Mouse (Mus musculus): ENCODE measurements around the gene Tyw1. TPM values are rescaled to one million over a fixed set of nuclear protein-coding genes. Genes with fewer than 3 reads are reported as not detected.

The Tyw1 gene
- polyA plus RNA-seq, 1 experiment from 2014 or later: 35.0 TPM

DNA sequence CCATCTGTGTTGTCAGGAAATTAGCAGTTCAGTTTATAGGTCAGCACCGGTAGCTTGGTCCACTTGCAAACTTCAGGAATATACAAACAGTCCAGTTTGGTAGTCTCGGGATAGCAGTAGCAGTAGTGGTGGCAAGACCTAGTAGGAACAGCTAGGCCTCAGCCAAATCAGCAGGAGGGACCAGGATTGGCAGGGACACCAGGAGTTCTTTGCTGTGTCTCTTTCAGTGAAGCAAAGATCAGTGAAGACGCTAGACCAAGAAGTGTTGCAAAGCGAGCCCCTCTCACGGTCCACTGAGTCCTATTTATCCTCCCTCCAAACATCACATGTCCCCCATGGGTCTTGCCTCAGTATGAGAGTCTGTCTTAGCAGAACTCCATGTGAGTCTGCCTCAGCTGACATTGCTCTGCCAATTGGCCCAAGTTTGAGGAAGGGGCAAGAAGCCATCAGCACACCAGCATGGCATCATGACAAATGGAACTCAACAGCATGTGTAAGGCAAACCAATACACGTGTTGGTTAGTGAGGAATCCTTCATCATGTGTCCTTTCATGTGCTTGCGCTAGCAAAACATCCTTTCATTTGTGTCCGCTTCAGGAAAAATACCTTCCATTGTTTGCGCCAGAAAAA, 43.5 kb downstream of the Tyw1 start:
- peaks cover 95% of the 10 kb centered on the region for H3K36me3 ChIP-seq
- H3K4me1 ChIP-seq: no peaks in the 10 kb centered on the region
- H3K27me3 ChIP-seq (ENCODE audit: low read depth, poor library complexity, severe bottlenecking): no peaks in the 10 kb centered on the region
- H3K9me3 ChIP-seq (replicated peaks): no peaks in the 10 kb centered on the region
- WGBS: 91% methylated on average over 9 of the region's 9 CpGs
- no peak for DNase-seq (ENCODE audit: low spot score)
- no peak overlapping the region for H3K27ac ChIP-seq (replicated peaks)
- no peak overlapping the region for H3K4me3 ChIP-seq

DNA sequence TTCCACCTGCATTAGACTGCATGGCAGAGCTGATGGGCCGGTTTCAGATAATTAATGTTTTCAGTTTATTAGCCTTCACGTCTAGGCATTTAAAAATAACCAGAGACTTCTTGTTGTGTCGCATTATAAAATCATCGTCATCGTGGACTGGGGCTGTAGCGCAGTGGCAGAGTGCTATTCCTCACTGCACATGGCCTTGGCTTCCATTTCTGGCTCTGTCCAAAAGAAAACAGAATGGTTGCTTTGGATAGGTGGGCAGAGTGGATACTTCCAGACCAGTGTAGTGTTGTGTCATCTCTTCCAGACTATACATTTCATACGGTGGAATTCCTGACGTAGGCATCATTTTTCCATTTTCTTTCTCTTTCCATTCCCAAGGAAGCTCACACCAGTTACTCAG, 44.1 kb downstream of the Tyw1 start:
- Histone ChIP-seq H3K36me3 (peaks cover 95% of the 10 kb centered on the region), H3K27me3 (ENCODE audit: low read depth, poor library complexity, severe bottlenecking) (no peaks in the 10 kb centered on the region), H3K27ac (replicated peaks) (no peak overlapping the region), H3K4me3 (no peak overlapping the region), H3K9me3 (replicated peaks) (no peaks in the 10 kb centered on the region), H3K4me1 (no peaks in the 10 kb centered on the region)
- DNase-seq (ENCODE audit: low spot score): no peak
- 96% methylated on average over 8 of the region's 8 CpGs for WGBS

- Histone ChIP-seq H3K9me3 (replicated peaks) (no peaks in the 10 kb centered on the region), H3K27ac (replicated peaks) (no peak overlapping the region), H3K36me3 (peaks cover 90% of the 10 kb centered on the region)
Measured at GRCm38 (mm10) chr5:130303611-130304010, 48.2 kb downstream of the Tyw1 start.

DNA sequence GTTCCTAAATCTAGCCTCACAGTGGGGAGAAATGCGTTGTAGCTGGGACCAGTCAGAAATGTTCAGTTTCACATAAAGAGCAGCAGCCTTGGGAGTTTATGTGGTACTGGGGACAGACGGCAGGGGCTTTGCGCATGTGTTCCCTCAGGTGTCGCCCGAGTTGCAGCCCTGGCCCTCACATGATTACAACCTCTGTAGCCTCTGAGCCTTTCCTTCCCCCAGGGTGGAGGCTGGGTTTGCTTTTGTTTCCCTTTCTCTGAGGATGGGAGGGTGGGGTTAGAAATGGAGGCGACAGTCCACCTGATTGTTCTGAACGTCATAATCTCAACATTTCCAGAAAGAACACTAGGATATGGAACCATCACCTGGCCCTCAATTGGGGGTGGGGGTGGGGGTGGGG, 52.5 kb downstream of the Tyw1 start:
- no peak overlapping the region for H3K27ac ChIP-seq (replicated peaks)
- 90% methylated on average over 7 of the region's 7 CpGs for WGBS
- no peak for DNase-seq (ENCODE audit: low spot score)

More at GRCm38 (mm10) chr5:130303611-130304010, 48.2 kb downstream of the Tyw1 start:
- no peak for DNase-seq (ENCODE audit: low spot score)
- 96% methylated on average over 6 of the region's 6 CpGs for WGBS
- Histone ChIP-seq H3K4me3 (no peak overlapping the region), H3K4me1 (no peaks in the 10 kb centered on the region), H3K27me3 (ENCODE audit: low read depth, poor library complexity, severe bottlenecking) (no peaks in the 10 kb centered on the region)

GRCm38 (mm10) chr5:130310077-130310476, 54.7 kb downstream of the Tyw1 start:
- WGBS: 96% methylated on average over 4 of the region's 4 CpGs
- H3K36me3 ChIP-seq: peaks cover 60% of the 10 kb centered on the region

More for the DNA sequence above, 52.5 kb downstream of the Tyw1 start:
- Histone ChIP-seq H3K4me3 (no peak overlapping the region), H3K36me3 (peaks cover 80% of the 10 kb centered on the region), H3K27me3 (ENCODE audit: low read depth, poor library complexity, severe bottlenecking) (no peaks in the 10 kb centered on the region), H3K4me1 (no peaks in the 10 kb centered on the region), H3K9me3 (replicated peaks) (no peaks in the 10 kb centered on the region; the same call in 1 of the 2 replicates)

DNA sequence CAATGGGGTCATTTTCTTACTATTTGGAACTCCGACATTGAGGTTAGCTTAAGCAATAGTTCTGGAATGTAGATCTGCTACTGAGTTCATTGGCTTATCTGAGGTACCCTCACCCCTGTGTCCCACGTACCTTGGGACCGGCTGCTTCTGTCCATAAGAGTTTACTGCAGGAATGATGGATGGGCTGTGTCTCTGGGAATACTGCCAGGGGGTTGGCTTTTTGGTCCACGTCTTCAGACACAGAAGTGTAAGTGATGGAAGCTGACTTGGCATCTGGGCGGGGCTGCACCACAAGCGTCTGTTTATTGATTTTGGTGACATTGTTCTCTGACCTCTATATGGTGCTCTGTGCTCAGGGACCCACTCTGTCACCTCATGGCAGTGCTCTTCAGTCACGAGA, 55.4 kb downstream of the Tyw1 start:
- Histone ChIP-seq H3K36me3 (peaks cover 55% of the 10 kb centered on the region), H3K4me1 (no peaks in the 10 kb centered on the region), H3K9me3 (replicated peaks) (no peaks in the 10 kb centered on the region; the same call in 1 of the 2 replicates), H3K27me3 (ENCODE audit: low read depth, poor library complexity, severe bottlenecking) (no peaks in the 10 kb centered on the region), H3K4me3 (no peak overlapping the region), H3K27ac (replicated peaks) (no peak overlapping the region)
- DNase-seq (ENCODE audit: low spot score): no peak
- 90% methylated on average over 7 of the region's 7 CpGs for WGBS

More at GRCm38 (mm10) chr5:130310077-130310476, 54.7 kb downstream of the Tyw1 start:
- Histone ChIP-seq H3K27me3 (ENCODE audit: low read depth, poor library complexity, severe bottlenecking) (no peaks in the 10 kb centered on the region), H3K27ac (replicated peaks) (no peak overlapping the region), H3K4me1 (no peaks in the 10 kb centered on the region), H3K4me3 (no peak overlapping the region), H3K9me3 (replicated peaks) (no peaks in the 10 kb centered on the region; the same call in 1 of the 2 replicates)
- DNase-seq (ENCODE audit: low spot score): no peak

DNA sequence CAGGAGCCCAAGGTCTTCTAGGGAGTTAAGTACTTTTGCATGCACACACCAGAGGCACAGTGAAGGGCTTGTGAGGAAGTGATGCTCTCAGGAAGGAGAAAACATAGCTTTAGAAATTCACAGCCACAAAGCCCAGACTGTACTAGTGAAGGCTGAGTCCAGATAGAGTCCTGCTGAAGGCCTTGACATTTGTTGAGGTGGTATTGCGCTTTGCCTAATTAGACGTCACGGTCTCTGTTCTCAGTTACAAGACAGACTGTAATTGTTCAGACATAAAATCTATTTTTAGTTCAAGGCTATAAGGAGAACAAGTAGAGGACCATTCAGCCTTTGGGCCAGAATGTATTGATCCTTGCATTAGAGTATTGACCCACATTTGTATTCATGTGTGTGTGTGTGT, 58.1 kb downstream of the Tyw1 start:
- Histone ChIP-seq H3K27me3 (ENCODE audit: low read depth, poor library complexity, severe bottlenecking) (no peaks in the 10 kb centered on the region), H3K27ac (replicated peaks) (no peak overlapping the region), H3K36me3 (peaks cover 60% of the 10 kb centered on the region), H3K4me3 (no peak overlapping the region), H3K9me3 (replicated peaks) (no peaks in the 10 kb centered on the region; the same call in 1 of the 2 replicates), H3K4me1 (no peaks in the 10 kb centered on the region)
- DNase-seq (ENCODE audit: low spot score): no peak
- WGBS: 93% methylated on average over 3 of the region's 3 CpGs

GRCm38 (mm10) chr5:130314926-130315325, 59.5 kb downstream of the Tyw1 start:
- 99% methylated on average over 3 of the region's 3 CpGs for WGBS
- Histone ChIP-seq H3K27me3 (ENCODE audit: low read depth, poor library complexity, severe bottlenecking) (no peaks in the 10 kb centered on the region), H3K36me3 (peaks cover 53% of the 10 kb centered on the region), H3K27ac (replicated peaks) (no peak overlapping the region), H3K4me1 (no peaks in the 10 kb centered on the region), H3K9me3 (replicated peaks) (no peaks in the 10 kb centered on the region; the same call in 1 of the 2 replicates), H3K4me3 (no peak overlapping the region)
- DNase-seq (ENCODE audit: low spot score): no peak

GRCm38 (mm10) chr5:130316321-130316720, 60.9 kb downstream of the Tyw1 start:
- H3K4me3 ChIP-seq: no peak overlapping the region
- no peaks in the 10 kb centered on the region for H3K27me3 ChIP-seq (ENCODE audit: low read depth, poor library complexity, severe bottlenecking)
- WGBS: 90% methylated on average over 9 of the region's 9 CpGs
- H3K9me3 ChIP-seq (replicated peaks): no peaks in the 10 kb centered on the region
- no peak for DNase-seq (ENCODE audit: low spot score)
- peaks cover 39% of the 10 kb centered on the region for H3K36me3 ChIP-seq
- no peaks in the 10 kb centered on the region for H3K4me1 ChIP-seq
- H3K27ac ChIP-seq (replicated peaks): no peak overlapping the region

GRCm38 (mm10) chr5:130319783-130320182, 64.4 kb downstream of the Tyw1 start:
- Histone ChIP-seq H3K4me1 (no peaks in the 10 kb centered on the region), H3K27ac (replicated peaks) (no peak overlapping the region), H3K36me3 (peaks cover 36% of the 10 kb centered on the region), H3K9me3 (replicated peaks) (peaks cover 5% of the 10 kb centered on the region), H3K27me3 (ENCODE audit: low read depth, poor library complexity, severe bottlenecking) (no peaks in the 10 kb centered on the region), H3K4me3 (no peak overlapping the region)
- DNase-seq (ENCODE audit: low spot score): no peak
- WGBS: 92% methylated on average over 5 of the region's 5 CpGs

DNA sequence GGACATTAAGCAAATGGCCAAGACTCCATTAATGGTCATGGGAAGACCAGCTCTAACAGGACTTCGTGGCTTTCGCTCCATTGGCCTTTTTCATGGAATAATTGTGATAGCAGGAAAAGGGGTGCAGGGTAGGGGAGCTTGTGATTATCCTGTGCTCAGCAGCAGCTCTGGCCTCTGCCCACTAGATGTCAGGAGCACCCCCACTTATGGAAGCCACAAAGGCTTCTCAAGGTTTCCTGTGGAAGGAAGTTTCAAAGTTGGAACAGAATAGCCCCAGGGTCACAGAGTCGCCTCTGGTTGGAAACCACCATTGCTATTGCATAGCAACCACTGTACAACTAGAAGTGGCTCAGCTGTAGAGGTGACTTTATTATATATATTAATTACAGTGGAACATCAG, 65.1 kb downstream of the Tyw1 start:
- Histone ChIP-seq H3K4me3 (no peak overlapping the region), H3K4me1 (no peaks in the 10 kb centered on the region), H3K27ac (replicated peaks) (no peak overlapping the region), H3K36me3 (peaks cover 43% of the 10 kb centered on the region), H3K27me3 (ENCODE audit: low read depth, poor library complexity, severe bottlenecking) (no peaks in the 10 kb centered on the region), H3K9me3 (replicated peaks) (peaks cover 5% of the 10 kb centered on the region)
- DNase-seq (ENCODE audit: low spot score): no peak
- 85% methylated on average over 3 of the region's 3 CpGs for WGBS

DNA sequence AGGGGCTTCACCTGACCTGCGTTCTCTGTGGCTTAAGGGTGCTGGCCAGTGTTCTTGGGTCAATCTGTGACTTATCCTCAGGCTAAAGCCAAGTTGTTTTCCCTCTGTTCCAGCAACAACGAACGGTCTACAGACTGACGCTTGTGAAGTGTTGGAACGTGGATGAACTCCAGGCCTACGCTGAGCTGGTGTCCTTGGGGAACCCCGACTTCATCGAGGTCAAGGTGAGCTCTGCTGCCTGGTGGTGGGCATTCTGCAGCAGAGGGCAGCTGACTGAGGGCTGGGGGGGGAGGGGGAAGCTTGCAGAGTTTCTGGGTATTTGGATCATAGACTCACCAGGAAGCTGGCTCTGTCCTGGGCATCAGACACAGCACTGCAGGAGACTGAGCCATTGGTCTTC, 70.1 kb downstream of the Tyw1 start:
- no peaks in the 10 kb centered on the region for H3K4me1 ChIP-seq
- no peak overlapping the region for H3K27ac ChIP-seq (replicated peaks)
- no peaks in the 10 kb centered on the region for H3K27me3 ChIP-seq (ENCODE audit: low read depth, poor library complexity, severe bottlenecking)
- no peak overlapping the region for H3K4me3 ChIP-seq
- DNase-seq (ENCODE audit: low spot score): no peak
- WGBS: 96% methylated on average over 8 of the region's 8 CpGs
- peaks cover 5% of the 10 kb centered on the region for H3K9me3 ChIP-seq (replicated peaks)
- peaks cover 49% of the 10 kb centered on the region for H3K36me3 ChIP-seq

DNA sequence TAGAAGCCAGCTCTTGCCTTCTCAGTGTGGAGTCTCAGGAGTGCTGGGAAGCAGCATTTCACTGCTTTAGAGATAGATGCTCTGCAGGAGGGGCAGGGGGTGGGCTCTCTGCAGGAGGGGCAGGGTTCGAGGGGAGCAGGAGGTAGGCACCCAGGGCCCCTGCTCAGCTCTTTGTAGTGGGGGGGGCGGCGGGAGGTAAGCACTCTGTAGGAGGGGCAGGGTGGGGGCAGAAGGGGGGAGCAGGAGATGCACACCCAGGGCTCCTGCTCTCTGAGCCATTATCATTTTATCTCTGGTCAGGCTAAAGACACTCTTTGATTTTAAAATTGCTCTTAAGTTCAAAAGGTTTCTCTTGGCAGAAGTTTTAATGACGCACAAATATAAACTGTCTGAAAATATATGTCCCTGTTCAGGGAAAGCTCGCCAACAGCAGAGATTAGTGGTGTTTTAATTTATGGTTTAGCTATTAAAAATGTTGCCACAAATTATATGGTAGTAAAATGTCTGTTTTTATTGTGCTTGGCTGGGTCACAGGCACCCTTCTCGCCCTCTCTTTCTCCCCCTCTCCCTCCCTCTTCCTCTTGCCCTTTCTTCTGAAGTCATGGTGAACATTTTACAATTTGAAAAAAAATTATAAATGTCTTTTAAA, 72.3 kb downstream of the Tyw1 start:
- Histone ChIP-seq H3K27ac (replicated peaks) (no peak overlapping the region), H3K4me1 (no peaks in the 10 kb centered on the region), H3K9me3 (replicated peaks) (peaks cover 5% of the 10 kb centered on the region), H3K36me3 (peaks cover 49% of the 10 kb centered on the region), H3K27me3 (ENCODE audit: low read depth, poor library complexity, severe bottlenecking) (no peaks in the 10 kb centered on the region), H3K4me3 (no peak overlapping the region)
- no peak for DNase-seq (ENCODE audit: low spot score)
- WGBS: 77% methylated on average over 6 of the region's 6 CpGs

All from midbrain, embryonic 10.5 days (tissue).